Mouse (Mus musculus): ENCODE measurements around the gene Cmtm4.

DNA sequence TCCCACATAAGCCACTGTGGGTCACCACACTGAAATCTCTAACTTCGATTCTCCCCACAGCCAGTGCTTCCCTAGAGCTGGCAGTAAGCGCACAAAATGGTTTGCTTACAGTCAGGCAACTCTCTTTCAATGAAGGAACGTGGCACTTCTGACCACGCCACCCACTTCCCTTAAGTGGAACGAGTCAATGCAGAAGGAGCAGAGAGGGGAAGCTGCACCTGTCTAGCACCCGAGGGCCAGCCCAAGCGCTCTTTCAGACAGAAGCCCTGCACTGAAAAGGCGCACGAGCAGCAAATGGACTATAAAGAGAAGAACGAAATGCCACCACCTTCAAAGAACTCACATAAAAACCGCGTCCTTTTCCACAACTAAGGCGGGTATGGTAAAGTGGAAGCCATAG is 32.1 kb upstream of the Cmtm4 start:
- TF ChIP-seq CTCF (IDR thresholded peaks at IDR 0.05; ENCODE audit: low read depth) = no peak
- no peak for TF ChIP-seq EP300 (IDR thresholded peaks at IDR 0.05; ENCODE audit: low read depth)

Data from liver, embryonic 14.5 days (tissue).